Mouse (Mus musculus): ENCODE measurements at regions not wholly inside any gene's neighbourhood (a gene's known extent, or its start where the extent isn't known, plus 50 kb on each side); places are given as distances from the start of the nearest gene placed in this dataset.

GRCm38 (mm10) chr4:54100282-54100681 is 274.4 kb downstream of the Tmem38b start:
- DNase-seq, result no peak
- Histone ChIP-seq H3K4me3 (ENCODE audit: insufficient read depth, low read depth, low read length) (no peak overlapping the region), H3K27me3 (replicated peaks; ENCODE audit: control insufficient read depth, insufficient read depth, low read length) (no peaks in the 10 kb centered on the region), H3K4me1 (ENCODE audit: control insufficient read depth, insufficient read depth, low read length) (no peaks in the 10 kb centered on the region), H3K36me3 (ENCODE audit: control insufficient read depth, insufficient read depth, low read length) (no peaks in the 10 kb centered on the region), H3K27ac (ENCODE audit: insufficient read depth, low read depth, low read length) (no peak overlapping the region)
- TF ChIP-seq CTCF (conservative IDR thresholded peaks at IDR 0.05; ENCODE audit: insufficient read depth, insufficient read length, low read depth, low read length), result no peak
- TF ChIP-seq POLR2A (IDR thresholded peaks at IDR 0.05; ENCODE audit: low read depth, low read length), result no peak

GRCm38 (mm10) chr4:54106976-54107375 is 281.1 kb downstream of the Tmem38b start:
- Histone ChIP-seq H3K27me3 (replicated peaks; ENCODE audit: control insufficient read depth, insufficient read depth, low read length) (no peaks in the 10 kb centered on the region), H3K36me3 (ENCODE audit: control insufficient read depth, insufficient read depth, low read length) (no peaks in the 10 kb centered on the region), H3K27ac (ENCODE audit: insufficient read depth, low read depth, low read length) (no peak overlapping the region), H3K4me1 (ENCODE audit: control insufficient read depth, insufficient read depth, low read length) (no peaks in the 10 kb centered on the region), H3K4me3 (ENCODE audit: insufficient read depth, low read depth, low read length) (no peak overlapping the region)
- WGBS, result 67% methylated on average over 4 of the region's 4 CpGs
- DNase-seq, result no peak
- TF ChIP-seq POLR2A (IDR thresholded peaks at IDR 0.05; ENCODE audit: low read depth, low read length) (no peak), CTCF (conservative IDR thresholded peaks at IDR 0.05; ENCODE audit: insufficient read depth, insufficient read length, low read depth, low read length) (no peak)

- Histone ChIP-seq H3K27ac (ENCODE audit: insufficient read depth, low read depth, low read length) (no peak overlapping the region), H3K4me1 (ENCODE audit: control insufficient read depth, insufficient read depth, low read length) (no peaks in the 10 kb centered on the region), H3K36me3 (ENCODE audit: control insufficient read depth, insufficient read depth, low read length) (no peaks in the 10 kb centered on the region), H3K27me3 (replicated peaks; ENCODE audit: control insufficient read depth, insufficient read depth, low read length) (no peaks in the 10 kb centered on the region), H3K4me3 (ENCODE audit: insufficient read depth, low read depth, low read length) (no peak overlapping the region)
- WGBS, result 48% methylated on average over 2 of the region's 2 CpGs
- no peak for DNase-seq
- TF ChIP-seq CTCF (conservative IDR thresholded peaks at IDR 0.05; ENCODE audit: insufficient read depth, insufficient read length, low read depth, low read length), result no peak
- no peak for TF ChIP-seq POLR2A (IDR thresholded peaks at IDR 0.05; ENCODE audit: low read depth, low read length)
Measured at GRCm38 (mm10) chr4:54116310-54116709, 290.5 kb downstream of the Tmem38b start.

- Histone ChIP-seq H3K4me3 (ENCODE audit: insufficient read depth, low read depth, low read length) (no peak overlapping the region), H3K36me3 (ENCODE audit: control insufficient read depth, insufficient read depth, low read length) (no peaks in the 10 kb centered on the region), H3K4me1 (ENCODE audit: control insufficient read depth, insufficient read depth, low read length) (no peaks in the 10 kb centered on the region), H3K27ac (ENCODE audit: insufficient read depth, low read depth, low read length) (no peak overlapping the region), H3K27me3 (replicated peaks; ENCODE audit: control insufficient read depth, insufficient read depth, low read length) (no peaks in the 10 kb centered on the region)
- DNase-seq, result no peak
- WGBS, result 93% methylated on average over 6 of the region's 6 CpGs
- TF ChIP-seq POLR2A (IDR thresholded peaks at IDR 0.05; ENCODE audit: low read depth, low read length), result no peak
- no peak for TF ChIP-seq CTCF (conservative IDR thresholded peaks at IDR 0.05; ENCODE audit: insufficient read depth, insufficient read length, low read depth, low read length)
Measured at GRCm38 (mm10) chr4:54118179-54118846, 292.5 kb downstream of the Tmem38b start.

- no peak overlapping the region for H3K27ac ChIP-seq (ENCODE audit: insufficient read depth, low read depth, low read length)
- H3K27me3 ChIP-seq (replicated peaks; ENCODE audit: control insufficient read depth, insufficient read depth, low read length), result no peaks in the 10 kb centered on the region
- WGBS, result 60% methylated on average over 8 of the region's 8 CpGs
- DNase-seq, result no peak
- no peaks in the 10 kb centered on the region for H3K36me3 ChIP-seq (ENCODE audit: control insufficient read depth, insufficient read depth, low read length)
- TF ChIP-seq POLR2A (IDR thresholded peaks at IDR 0.05; ENCODE audit: low read depth, low read length) (no peak), CTCF (conservative IDR thresholded peaks at IDR 0.05; ENCODE audit: insufficient read depth, insufficient read length, low read depth, low read length) (no peak)
- H3K4me1 ChIP-seq (ENCODE audit: control insufficient read depth, insufficient read depth, low read length), result no peaks in the 10 kb centered on the region
- no peak overlapping the region for H3K4me3 ChIP-seq (ENCODE audit: insufficient read depth, low read depth, low read length)
Measured at GRCm38 (mm10) chr4:54128717-54129698, 303.2 kb downstream of the Tmem38b start.

- 95% methylated on average over 4 of the region's 4 CpGs for WGBS
- no peak overlapping the region for H3K4me3 ChIP-seq (ENCODE audit: insufficient read depth, low read depth, low read length)
Measured at GRCm38 (mm10) chr4:54156146-54156545, 330.3 kb downstream of the Tmem38b start.

More at GRCm38 (mm10) chr4:54156146-54156545, 330.3 kb downstream of the Tmem38b start:
- Histone ChIP-seq H3K4me1 (ENCODE audit: control insufficient read depth, insufficient read depth, low read length) (no peaks in the 10 kb centered on the region), H3K27ac (ENCODE audit: insufficient read depth, low read depth, low read length) (no peak overlapping the region), H3K27me3 (replicated peaks; ENCODE audit: control insufficient read depth, insufficient read depth, low read length) (no peaks in the 10 kb centered on the region), H3K36me3 (ENCODE audit: control insufficient read depth, insufficient read depth, low read length) (no peaks in the 10 kb centered on the region)
- TF ChIP-seq CTCF (conservative IDR thresholded peaks at IDR 0.05; ENCODE audit: insufficient read depth, insufficient read length, low read depth, low read length) (no peak), POLR2A (IDR thresholded peaks at IDR 0.05; ENCODE audit: low read depth, low read length) (no peak)
- no peak for DNase-seq

Measured in kidney, adult 2 months (tissue).